Mouse (Mus musculus): ENCODE results near the gene Nmnat2. TPM values are rescaled to one million over a fixed set of nuclear protein-coding genes. Genes with fewer than 3 reads are reported as not detected.

The Nmnat2 gene
- polyA plus RNA-seq, 1 experiment, result 0.34 TPM

DNA sequence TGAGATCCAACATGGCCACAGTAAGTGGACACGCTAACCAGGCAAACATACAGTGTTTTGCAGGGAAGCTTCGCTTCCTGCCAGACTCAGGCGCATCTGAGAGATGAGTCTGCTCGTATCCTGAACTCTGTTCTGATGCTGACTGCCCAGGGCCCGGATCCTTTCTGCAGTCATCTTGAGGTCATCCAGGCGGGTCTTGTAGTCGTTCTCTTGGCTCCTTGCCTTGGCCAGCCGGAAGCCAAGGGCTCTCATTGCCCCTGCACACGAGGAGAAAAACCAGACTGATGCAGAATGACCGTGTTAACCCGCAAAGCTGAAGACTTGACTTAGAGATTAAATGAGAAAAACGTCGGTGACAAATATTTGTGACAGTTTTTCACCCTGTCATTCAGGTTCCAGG is 181.9 kb downstream of the Nmnat2 start:
- no peaks in the 10 kb centered on the region for H3K36me3 ChIP-seq (replicated peaks; ENCODE audit: low read length)
- H3K4me1 ChIP-seq, result peaks cover 5% of the 10 kb centered on the region
- peaks cover 4% of the 10 kb centered on the region for H3K27me3 ChIP-seq (replicated peaks)
- H3K9me3 ChIP-seq, result peaks cover 3% of the 10 kb centered on the region
- no peak for TF ChIP-seq FLI1 (IDR thresholded peaks at IDR 0.05; ENCODE audit: low read length)
- no peak for TF ChIP-seq GATA1 (IDR thresholded peaks at IDR 0.05; ENCODE audit: borderline replicate concordance, low read length)
- H3K4me3 ChIP-seq (replicated peaks), result no peak overlapping the region

DNA sequence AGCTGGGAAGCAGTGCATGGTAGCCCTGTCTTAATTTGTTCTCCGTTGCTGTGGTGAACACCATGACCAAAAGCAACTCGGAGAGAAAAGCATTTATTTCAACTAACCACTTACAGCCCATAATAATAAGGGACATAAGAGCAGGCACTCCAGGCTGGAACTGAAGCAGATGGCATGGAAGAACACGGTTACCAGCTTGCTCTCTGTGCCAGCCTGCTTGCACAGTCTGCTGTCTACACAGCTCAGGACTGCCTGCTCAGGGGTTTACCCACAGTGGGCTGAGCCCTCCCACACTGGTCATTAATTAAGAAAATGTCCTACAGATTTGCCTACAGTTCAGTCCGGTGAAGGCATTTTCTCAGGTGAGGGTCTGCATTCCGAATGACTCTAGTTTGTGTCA is 183.7 kb downstream of the Nmnat2 start:
- Histone ChIP-seq H3K4me1 (peaks cover 4% of the 10 kb centered on the region; the same call in 1 of the 2 replicates), H3K9me3 (peaks cover 8% of the 10 kb centered on the region), H3K4me3 (replicated peaks) (no peak overlapping the region), H3K36me3 (replicated peaks; ENCODE audit: low read length) (no peaks in the 10 kb centered on the region), H3K27me3 (replicated peaks) (peaks cover 2% of the 10 kb centered on the region)
- TF ChIP-seq GATA1 (IDR thresholded peaks at IDR 0.05; ENCODE audit: borderline replicate concordance, low read length), result no peak
- TF ChIP-seq FLI1 (IDR thresholded peaks at IDR 0.05; ENCODE audit: low read length), result no peak

DNA sequence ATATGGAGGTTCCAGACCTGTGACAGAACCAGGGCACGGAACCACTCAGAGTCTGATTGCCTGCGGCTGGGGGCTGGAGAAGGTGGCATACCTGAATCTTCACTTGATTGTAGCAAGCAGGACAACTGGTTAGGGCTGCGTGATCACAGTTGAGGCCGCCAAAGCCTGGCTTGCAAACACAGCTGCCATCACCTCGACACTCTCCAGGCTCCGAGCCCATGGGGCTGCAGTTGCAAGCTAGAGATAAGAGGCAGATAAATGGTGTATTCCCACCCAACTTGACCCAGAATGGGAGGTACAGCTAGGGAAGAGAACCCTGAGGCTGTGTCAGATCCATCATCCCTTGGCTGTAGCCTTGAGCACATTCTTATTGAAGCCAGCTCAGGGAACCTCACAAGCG is 184.8 kb downstream of the Nmnat2 start:
- TF ChIP-seq GATA1 (IDR thresholded peaks at IDR 0.05; ENCODE audit: borderline replicate concordance, low read length) (no peak), FLI1 (IDR thresholded peaks at IDR 0.05; ENCODE audit: low read length) (no peak)
- no peaks in the 10 kb centered on the region for H3K36me3 ChIP-seq (replicated peaks; ENCODE audit: low read length)
- peaks cover 4% of the 10 kb centered on the region; the same call in 1 of the 2 replicates for H3K4me1 ChIP-seq
- H3K4me3 ChIP-seq (replicated peaks), result no peak overlapping the region
- H3K27me3 ChIP-seq (replicated peaks), result peaks cover 2% of the 10 kb centered on the region
- peaks cover 8% of the 10 kb centered on the region for H3K9me3 ChIP-seq

DNA sequence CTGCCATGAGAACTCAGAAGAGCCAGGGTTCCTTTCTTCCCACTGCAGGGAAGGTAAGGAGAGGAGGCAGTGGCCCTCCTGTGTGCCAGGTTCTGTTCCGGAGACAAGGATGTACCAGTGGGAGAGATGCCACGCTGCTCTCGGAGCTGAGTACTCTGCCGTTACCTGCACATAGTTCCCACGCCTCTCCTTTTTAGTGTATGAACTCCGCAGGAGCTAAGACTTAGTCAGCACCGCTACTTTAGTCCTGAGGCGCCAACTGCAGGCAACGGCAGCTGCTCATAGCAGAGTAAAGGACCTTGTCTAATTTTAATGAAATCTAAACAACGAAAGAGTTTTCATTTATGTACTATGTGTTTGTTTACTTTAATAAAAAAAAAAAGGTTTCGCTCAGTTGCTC is 185.5 kb downstream of the Nmnat2 start:
- Histone ChIP-seq H3K4me3 (replicated peaks) (no peak overlapping the region), H3K9me3 (peaks cover 8% of the 10 kb centered on the region), H3K36me3 (replicated peaks; ENCODE audit: low read length) (no peaks in the 10 kb centered on the region), H3K27me3 (replicated peaks) (peaks cover 2% of the 10 kb centered on the region), H3K4me1 (peaks cover 4% of the 10 kb centered on the region; the same call in 1 of the 2 replicates)
- TF ChIP-seq GATA1 (IDR thresholded peaks at IDR 0.05; ENCODE audit: borderline replicate concordance, low read length) (no peak), FLI1 (IDR thresholded peaks at IDR 0.05; ENCODE audit: low read length) (no peak)

DNA sequence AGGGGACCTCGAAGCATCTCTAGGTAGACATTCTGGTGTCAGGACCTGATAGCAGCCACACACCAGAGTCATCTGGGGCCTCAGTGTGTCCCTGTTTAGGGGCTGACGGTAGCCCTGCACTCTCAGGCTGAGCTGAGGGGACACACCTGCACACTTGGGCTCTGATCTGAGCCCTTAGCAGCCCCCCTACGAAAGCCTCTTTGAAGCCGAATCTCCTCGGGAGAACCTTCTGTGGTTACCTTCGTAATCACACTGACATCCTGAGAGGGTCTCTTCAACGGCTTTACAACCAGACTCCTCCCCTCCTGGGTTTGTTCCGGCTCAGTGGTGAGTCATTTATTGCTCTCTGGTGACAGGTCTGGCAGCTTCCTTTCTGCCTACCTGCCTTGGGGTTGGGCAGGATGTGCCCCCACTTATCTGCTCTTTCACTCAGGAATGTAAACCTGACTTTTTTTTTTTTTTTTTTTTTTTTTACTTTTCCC is 186.0 kb downstream of the Nmnat2 start:
- Histone ChIP-seq H3K27me3 (replicated peaks) (peaks cover 2% of the 10 kb centered on the region), H3K9me3 (peaks cover 8% of the 10 kb centered on the region), H3K4me3 (replicated peaks) (no peak overlapping the region), H3K36me3 (replicated peaks; ENCODE audit: low read length) (no peaks in the 10 kb centered on the region), H3K4me1 (peaks cover 4% of the 10 kb centered on the region; the same call in 1 of the 2 replicates)
- TF ChIP-seq GATA1 (IDR thresholded peaks at IDR 0.05; ENCODE audit: borderline replicate concordance, low read length) (no peak), FLI1 (IDR thresholded peaks at IDR 0.05; ENCODE audit: low read length) (no peak)

DNA sequence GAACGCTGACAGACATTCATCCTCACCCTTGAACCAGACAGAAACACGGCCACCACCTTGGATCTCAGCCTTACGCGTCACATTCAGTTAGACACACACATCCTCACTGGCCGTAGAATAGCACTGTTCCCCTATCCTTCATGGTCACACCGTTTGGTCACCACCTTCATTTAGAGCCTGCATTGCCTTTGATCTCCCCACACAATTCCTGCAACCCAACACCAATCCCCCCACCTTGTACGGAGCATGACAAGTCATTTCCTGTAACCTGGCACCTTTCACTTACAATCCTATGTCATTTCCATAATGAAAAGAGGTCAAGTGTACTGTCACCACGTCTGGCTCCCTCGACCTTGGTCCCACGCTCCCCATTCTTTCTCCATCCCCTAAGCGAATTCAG is 189.2 kb downstream of the Nmnat2 start:
- peaks cover 4% of the 10 kb centered on the region; the same call in 1 of the 2 replicates for H3K4me1 ChIP-seq
- no peak for TF ChIP-seq GATA1 (IDR thresholded peaks at IDR 0.05; ENCODE audit: borderline replicate concordance, low read length)
- TF ChIP-seq FLI1 (IDR thresholded peaks at IDR 0.05; ENCODE audit: low read length), result no peak
- no peaks in the 10 kb centered on the region for H3K36me3 ChIP-seq (replicated peaks; ENCODE audit: low read length)
- H3K4me3 ChIP-seq (replicated peaks), result no peak overlapping the region
- peaks cover 8% of the 10 kb centered on the region for H3K9me3 ChIP-seq
- peaks cover 9% of the 10 kb centered on the region for H3K27me3 ChIP-seq (replicated peaks)

DNA sequence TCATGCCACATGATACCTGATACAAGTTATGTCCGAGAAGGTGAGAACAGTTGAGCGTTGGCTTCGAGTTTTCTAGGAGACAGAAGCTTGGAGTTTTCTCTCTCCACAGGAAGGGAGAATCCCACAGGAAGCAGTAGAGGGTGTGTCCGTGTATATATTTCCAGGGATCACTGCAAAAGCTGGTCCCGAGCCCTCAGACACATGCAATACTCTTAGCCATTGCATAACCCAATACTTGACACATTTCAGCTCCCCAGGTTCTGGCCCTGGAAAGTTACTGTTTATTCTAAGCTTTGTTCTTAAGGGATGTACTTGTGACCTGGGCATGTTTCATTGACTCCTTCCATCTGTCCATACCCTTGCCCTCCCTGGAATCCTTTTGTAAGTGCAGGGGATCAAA is 191.0 kb downstream of the Nmnat2 start:
- H3K4me3 ChIP-seq (replicated peaks), result no peak overlapping the region
- peaks cover 7% of the 10 kb centered on the region for H3K27me3 ChIP-seq (replicated peaks)
- no peaks in the 10 kb centered on the region for H3K36me3 ChIP-seq (replicated peaks; ENCODE audit: low read length)
- peaks cover 2% of the 10 kb centered on the region; the same call in 1 of the 2 replicates for H3K4me1 ChIP-seq
- no peak for TF ChIP-seq GATA1 (IDR thresholded peaks at IDR 0.05; ENCODE audit: borderline replicate concordance, low read length)
- no peak for TF ChIP-seq FLI1 (IDR thresholded peaks at IDR 0.05; ENCODE audit: low read length)
- peaks cover 8% of the 10 kb centered on the region for H3K9me3 ChIP-seq

DNA sequence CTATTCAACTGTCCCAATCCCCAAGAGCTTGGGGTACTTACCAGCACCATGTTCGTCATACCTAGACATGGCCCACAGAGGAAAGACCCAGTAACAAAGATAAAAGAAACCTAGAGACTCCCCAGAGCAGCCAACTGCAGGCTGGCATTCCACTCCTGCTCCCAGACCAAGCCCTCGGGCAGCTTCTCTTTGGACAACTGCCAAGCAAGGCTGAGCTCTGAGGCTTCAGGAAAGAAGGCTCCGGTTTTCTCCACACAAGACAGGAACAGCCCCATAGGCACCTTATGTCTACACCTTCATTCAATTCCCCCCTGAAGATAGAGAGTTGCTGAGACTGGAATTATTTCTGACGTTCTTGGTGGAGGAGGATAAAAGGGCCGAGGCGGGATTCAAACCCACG is 197.8 kb downstream of the Nmnat2 start:
- no peaks in the 10 kb centered on the region for H3K36me3 ChIP-seq (replicated peaks; ENCODE audit: low read length)
- TF ChIP-seq GATA1 (IDR thresholded peaks at IDR 0.05; ENCODE audit: borderline replicate concordance, low read length) (no peak), FLI1 (IDR thresholded peaks at IDR 0.05; ENCODE audit: low read length) (no peak)
- H3K4me3 ChIP-seq (replicated peaks), result no peak overlapping the region
- peaks cover 14% of the 10 kb centered on the region for H3K27me3 ChIP-seq (replicated peaks)
- no peaks in the 10 kb centered on the region for H3K9me3 ChIP-seq
- H3K4me1 ChIP-seq, result no peaks in the 10 kb centered on the region

DNA sequence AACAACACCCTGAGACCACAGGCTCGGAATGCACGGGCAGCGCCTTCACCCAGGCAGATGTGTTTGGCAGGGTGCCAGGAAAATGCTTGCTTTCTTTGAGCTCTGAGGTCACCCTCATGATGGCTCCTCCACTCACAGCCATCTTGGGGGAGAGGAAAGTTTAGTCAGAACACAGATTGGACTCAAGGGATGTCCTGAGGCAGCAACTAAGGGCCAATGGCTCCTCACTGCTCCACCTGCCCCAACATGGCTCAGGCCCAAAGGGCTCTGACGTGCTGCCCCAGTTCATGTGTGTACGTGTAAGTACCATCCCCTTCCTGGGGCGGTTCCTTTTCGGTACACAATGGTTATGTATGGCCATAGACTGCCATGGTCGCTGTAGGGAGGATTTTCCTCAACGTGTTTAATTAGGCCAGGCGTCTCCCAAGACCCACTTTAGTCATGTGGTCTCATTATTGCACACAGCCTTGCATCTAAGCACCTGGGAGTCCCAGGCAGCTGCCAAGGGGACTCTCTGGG is 198.9 kb downstream of the Nmnat2 start:
- no peaks in the 10 kb centered on the region for H3K4me1 ChIP-seq
- no peaks in the 10 kb centered on the region for H3K36me3 ChIP-seq (replicated peaks; ENCODE audit: low read length)
- no peaks in the 10 kb centered on the region for H3K9me3 ChIP-seq
- H3K27me3 ChIP-seq (replicated peaks), result peaks cover 10% of the 10 kb centered on the region
- TF ChIP-seq GATA1 (IDR thresholded peaks at IDR 0.05; ENCODE audit: borderline replicate concordance, low read length) (no peak), FLI1 (IDR thresholded peaks at IDR 0.05; ENCODE audit: low read length) (no peak)
- no peak overlapping the region for H3K4me3 ChIP-seq (replicated peaks)

DNA sequence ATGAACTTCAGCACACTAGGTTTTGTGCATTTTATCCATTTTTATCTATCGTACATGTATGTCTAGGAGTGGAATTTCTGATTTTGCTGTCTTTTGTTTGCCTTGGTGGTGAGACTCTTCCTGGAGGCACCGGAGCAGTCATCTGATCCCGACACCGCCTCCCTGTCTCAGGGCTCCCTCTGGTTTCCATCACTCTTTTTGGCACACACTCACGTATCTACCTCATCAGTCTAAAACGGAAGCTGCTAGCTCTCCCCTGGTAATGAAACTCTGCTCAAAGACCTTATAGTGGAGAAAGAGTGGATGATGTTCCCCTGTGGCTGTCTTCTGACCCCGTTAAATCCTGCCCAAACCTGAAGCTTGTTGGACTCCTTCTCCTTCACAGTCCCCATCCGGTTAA is 200.6 kb downstream of the Nmnat2 start:
- H3K4me1 ChIP-seq, result no peaks in the 10 kb centered on the region
- no peaks in the 10 kb centered on the region for H3K9me3 ChIP-seq
- no peak overlapping the region for H3K4me3 ChIP-seq (replicated peaks)
- no peaks in the 10 kb centered on the region for H3K36me3 ChIP-seq (replicated peaks; ENCODE audit: low read length)
- TF ChIP-seq GATA1 (IDR thresholded peaks at IDR 0.05; ENCODE audit: borderline replicate concordance, low read length) (no peak), FLI1 (IDR thresholded peaks at IDR 0.05; ENCODE audit: low read length) (no peak)
- H3K27me3 ChIP-seq (replicated peaks), result peaks cover 9% of the 10 kb centered on the region

Data from megakaryocyte, embryonic 14.5 days (primary cell).